ENCODE assay signal across 1 mouse cellular context in genomic region chr15:101497181-101497580, GRCm38 (mm10).
TF ChIP-seq lines count a peak whose summit lies in the region.

No protein-coding gene starts in this region.

TF ChIP-seq in MEL, 35 proteins besides CTCF, POLR2A, EP300 and RAD21:
- peak; percentile 38 for TF ChIP-seq SMC3 (IDR thresholded peaks at IDR 0.05; ENCODE audit: low read depth, low read length)
- TF ChIP-seq MYB (IDR thresholded peaks at IDR 0.05; ENCODE audit: low read depth, low read length), result no peak
